Mouse (Mus musculus) kidney, postnatal 0 days (tissue): ENCODE results near the gene Marf1. TPM values are rescaled to one million over a fixed set of nuclear protein-coding genes. Genes with fewer than 3 reads are reported as not detected.
"Not testable (repeated sequence)": the region's sequence is repeated elsewhere in the genome, so short reads cannot be mapped to it uniquely, and the experiment has no call there.

Experiments
- ATAC-seq: fragments of 200-750 bp; cut with Nextera tagmentation; replicated peaks from 2 replicates; pipeline ENCODE4 v1.8.0; 2017; ENCODE audit warnings: low read depth, moderate number of reproducible peaks, moderate TSS enrichment, moderate library complexity; ENCODE audit not compliant: low FRiP score
- DNase-seq: peaks from one replicate; pipeline ENCODE4 v3.0.0-alpha.2; 2016; ENCODE audit warnings: low spot score
- H3K27ac ChIP-seq: fragments of 300-500 bp; sonication (generic); 2 replicates; pipeline ENCODE4 v1.5.1; 2014; ENCODE audit warnings: mild to moderate bottlenecking
- H3K27me3 ChIP-seq: fragments of 300-500 bp; sonication (generic); 2 replicates; pipeline ENCODE4 v1.6.1; 2014; ENCODE audit warnings: low read length, mixed read lengths; ENCODE audit not compliant: insufficient read depth
- H3K36me3 ChIP-seq: fragments of 300-500 bp; sonication (generic); 2 replicates; pipeline ENCODE4 v1.6.1; 2014; ENCODE audit warnings: low read length, mixed read lengths; ENCODE audit not compliant: insufficient read depth
- H3K4me1 ChIP-seq: fragments of 300-500 bp; sonication (generic); replicated peaks from 2 replicates; pipeline ENCODE4 v1.6.1; 2014; ENCODE audit warnings: antibody characterized with exemption, low read length, mixed read lengths; ENCODE audit not compliant: insufficient read depth
- H3K4me2 ChIP-seq: fragments of 300-500 bp; sonication (generic); 2 replicates; pipeline ENCODE4 v1.6.1; 2014; ENCODE audit warnings: mild to moderate bottlenecking, low read length, moderate library complexity, mixed read lengths
- H3K4me3 ChIP-seq: fragments of 300-500 bp; sonication (generic); replicated peaks from 2 replicates; pipeline ENCODE4 v1.5.1; 2014; ENCODE audit warnings: low read depth, low read length
- H3K9ac ChIP-seq: fragments of 300-500 bp; sonication (generic); 2 replicates; pipeline ENCODE4 v1.6.1; 2014; ENCODE audit warnings: low read depth, low read length
- H3K9me3 ChIP-seq: fragments of 300-500 bp; sonication (generic); replicated peaks from 2 replicates; pipeline ENCODE4 v1.6.1; 2016; ENCODE audit warnings: low read length, inconsistent platforms, mixed read lengths
- CTCF ChIP-seq: IDR thresholded peaks from 2 replicates; pipeline ENCODE4 v1.5.1; 2016; ENCODE audit warnings: antibody characterized with exemption, low read depth, mild to moderate bottlenecking, moderate library complexity
- WGBS: fragments of 180-500 bp; shearing (Covaris S2); extraction: QIAGEN DNeasy Blood & Tissue Kit; methylation state at CpG from one replicate; pipeline ENCODE4 v1.1.7; 2014; 5-methylcytosine and 5-hydroxymethylcytosine counted together
- polyA plus RNA-seq: library from polyadenylated mRNA; unstranded; fragments of >200 nt; fragmentation: Nextera tagmentation; extraction: Ambion mirVana; gene quantifications from 2 replicates; pipeline ENCODE4 v1.2.1, GENCODE M21; 2015

Marf1 gene
- polyA plus RNA-seq, 1 experiment from 2014 or later = 10.2 TPM

- no peak; the same call in 1 of the 2 replicates for ATAC-seq
- peak; percentile 93 for DNase-seq
- TF ChIP-seq CTCF = peak; percentile 93
These were observed 3.4 kb downstream of the Marf1 start for GRCm38 (mm10) chr16:14159746-14160131.

GRCm38 (mm10) chr16:14158936-14159745 is 4.0 kb downstream of the Marf1 start:
- peak overlapping the region; percentile 75 for H3K4me3 ChIP-seq
- H3K27me3 ChIP-seq = no peaks in the 10 kb centered on the region
- peak overlapping the region; percentile 80 for H3K9ac ChIP-seq
- H3K36me3 ChIP-seq = no peaks in the 10 kb centered on the region
- 0 out of 2 replicates have a peak, but pooled peaks cover 3% of the 10 kb centered on the region for H3K4me1 ChIP-seq
- H3K9me3 ChIP-seq = no peaks in the 10 kb centered on the region
- peak; percentile 95 for ATAC-seq
- H3K4me2 ChIP-seq = peak overlapping the region; percentile 77
- peak; percentile 100 for DNase-seq
- peak overlapping the region; percentile 94 for H3K27ac ChIP-seq
- under 1% methylated on average over 46 of the region's 58 CpGs for WGBS
- TF ChIP-seq CTCF = no peak; the same call in 1 of the 2 replicates

More at GRCm38 (mm10) chr16:14159746-14160131, 3.4 kb downstream of the Marf1 start:
- Histone ChIP-seq H3K9ac (peak overlapping the region; percentile 67), H3K4me3 (peak overlapping the region; percentile 44), H3K4me2 (peak overlapping the region; percentile 61), H3K36me3 (no peaks in the 10 kb centered on the region), H3K27me3 (no peaks in the 10 kb centered on the region), H3K27ac (peak overlapping the region; percentile 94), H3K4me1 (0 out of 2 replicates have a peak, but pooled peaks cover 4% of the 10 kb centered on the region), H3K9me3 (no peaks in the 10 kb centered on the region)
- under 1% methylated on average over 10 of the region's 10 CpGs for WGBS

- Histone ChIP-seq H3K27me3 (no peaks in the 10 kb centered on the region), H3K27ac (peak overlapping the region; percentile 90), H3K36me3 (no peaks in the 10 kb centered on the region), H3K9me3 (no peaks in the 10 kb centered on the region), H3K4me2 (peak overlapping the region; percentile 77), H3K4me1 (no peaks in the 10 kb centered on the region), H3K9ac (peak overlapping the region; percentile 80), H3K4me3 (peak overlapping the region; percentile 75)
- DNase-seq (no peak), ATAC-seq (no peak)
- WGBS = 6% methylated on average over 7 of the region's 7 CpGs
- peak; percentile 16; the same call in 1 of the 2 replicates for TF ChIP-seq CTCF
These were observed 4.6 kb downstream of the Marf1 start for GRCm38 (mm10) chr16:14158536-14158935.

- ATAC-seq (no peak), DNase-seq (no peak)
- WGBS = 94% methylated on average over 5 of the region's 6 CpGs
- Histone ChIP-seq H3K36me3 (peaks cover 10% of the 10 kb centered on the region), H3K4me3 (no peak overlapping the region), H3K27me3 (no peaks in the 10 kb centered on the region), H3K9me3 (no peaks in the 10 kb centered on the region), H3K4me2 (no peak overlapping the region), H3K9ac (no peak overlapping the region), H3K27ac (no peak overlapping the region), H3K4me1 (no peaks in the 10 kb centered on the region)
- no peak for TF ChIP-seq CTCF
These were observed 6.8 kb downstream of the Marf1 start for GRCm38 (mm10) chr16:14156312-14156711.

- H3K4me2 ChIP-seq, ATAC-seq, H3K27ac ChIP-seq, H3K27me3 ChIP-seq, H3K4me3 ChIP-seq, H3K4me1 ChIP-seq, H3K9me3 ChIP-seq, H3K9ac ChIP-seq, DNase-seq: not testable (repeated sequence)
- H3K36me3 ChIP-seq = peaks cover 11% of the 10 kb centered on the region
- 100% methylated on average over 1 of the region's 2 CpGs for WGBS
These were observed 7.5 kb downstream of the Marf1 start for GRCm38 (mm10) chr16:14155638-14156037.

GRCm38 (mm10) chr16:14151718-14152117 is 11.4 kb downstream of the Marf1 start:
- DNase-seq (no peak), ATAC-seq (no peak)
- 90% methylated on average over 4 of the region's 4 CpGs for WGBS
- TF ChIP-seq CTCF = no peak
- Histone ChIP-seq H3K4me2 (no peak overlapping the region), H3K27ac (no peak overlapping the region), H3K4me3 (no peak overlapping the region), H3K27me3 (no peaks in the 10 kb centered on the region), H3K9me3 (no peaks in the 10 kb centered on the region), H3K9ac (no peak overlapping the region), H3K36me3 (peaks cover 21% of the 10 kb centered on the region), H3K4me1 (no peaks in the 10 kb centered on the region)
